Mouse (Mus musculus) forebrain, embryonic 11.5 days (tissue): ENCODE data around the gene Hapln1. TPM values are rescaled to one million over a fixed set of nuclear protein-coding genes. Genes with fewer than 3 reads are reported as not detected.
A peak's percentile ranks its signal among the peaks of the same experiment; 100 is the strongest.

ENCODE experiments used
- ATAC-seq: fragments of 200-750 bp; cut with Nextera tagmentation; replicated peaks from 2 replicates; pipeline ENCODE4 v1.8.0; 2017; ENCODE audit warnings: moderate TSS enrichment; ENCODE audit not compliant: low FRiP score
- DNase-seq: peaks from one replicate; pipeline ENCODE4 v3.0.0-alpha.2; 2017; ENCODE audit warnings: low spot score
- H3K27ac ChIP-seq: fragments of 300-500 bp; sonication (generic); 2 replicates; pipeline ENCODE4 v1.5.1; 2014; ENCODE audit warnings: low read depth, low read length
- H3K27me3 ChIP-seq: fragments of 300-500 bp; sonication (generic); 2 replicates; pipeline ENCODE4 v1.6.1; 2014; ENCODE audit warnings: mild to moderate bottlenecking, low read length, mixed read lengths; ENCODE audit not compliant: control insufficient read depth, insufficient read depth
- H3K36me3 ChIP-seq: fragments of 300-500 bp; sonication (generic); 2 replicates; pipeline ENCODE4 v1.6.1; 2014; ENCODE audit warnings: mild to moderate bottlenecking, low read length, moderate library complexity, mixed read lengths; ENCODE audit not compliant: control insufficient read depth, insufficient read depth
- H3K4me1 ChIP-seq: fragments of 300-500 bp; sonication (generic); replicated peaks from 2 replicates; pipeline ENCODE4 v1.6.1; 2014; ENCODE audit warnings: low read length, mixed read lengths; ENCODE audit not compliant: control insufficient read depth, insufficient read depth
- H3K4me2 ChIP-seq: fragments of 300-500 bp; sonication (generic); 2 replicates; pipeline ENCODE4 v1.6.1; 2014; ENCODE audit warnings: low read depth, mild to moderate bottlenecking, low read length, moderate library complexity, mixed read lengths; ENCODE audit not compliant: severe bottlenecking
- H3K4me3 ChIP-seq: fragments of 300-500 bp; sonication (generic); 2 replicates; pipeline ENCODE4 v1.5.1; 2014; ENCODE audit warnings: low read depth, low read length
- H3K9ac ChIP-seq: fragments of 300-500 bp; sonication (generic); 2 replicates; pipeline ENCODE4 v1.6.1; 2014; ENCODE audit warnings: low read length
- H3K9me3 ChIP-seq: fragments of 300-500 bp; sonication (generic); 2 replicates; pipeline ENCODE4 v1.6.1; 2016; ENCODE audit warnings: low read length, mixed read lengths; ENCODE audit not compliant: control insufficient read depth
- WGBS: fragments of 180-500 bp; shearing (Covaris S2); extraction: QIAGEN DNeasy Blood & Tissue Kit; methylation state at CpG from one replicate; pipeline ENCODE4 v1.1.7; 2014; 5-methylcytosine and 5-hydroxymethylcytosine counted together
- polyA plus RNA-seq: library from polyadenylated mRNA; unstranded; fragments of >200 nt; fragmentation: Nextera tagmentation; extraction: Ambion mirVana; gene quantifications from 2 replicates; pipeline ENCODE4 v1.2.1, GENCODE M21; 2014

Hapln1 gene
- polyA plus RNA-seq, 1 experiment from 2014 or later: 18.6 TPM

- 87% methylated on average over 3 of the region's 3 CpGs for WGBS
- no peak overlapping the region for H3K4me2 ChIP-seq
- no peaks in the 10 kb centered on the region for H3K27me3 ChIP-seq
- H3K9ac ChIP-seq: no peak overlapping the region
- H3K4me3 ChIP-seq: no peak overlapping the region
- no peaks in the 10 kb centered on the region for H3K9me3 ChIP-seq
- ATAC-seq (no peak), DNase-seq (no peak)
- no peaks in the 10 kb centered on the region for H3K4me1 ChIP-seq
- H3K36me3 ChIP-seq: no peaks in the 10 kb centered on the region
- no peak overlapping the region for H3K27ac ChIP-seq
Measured at GRCm38 (mm10) chr13:89619064-89619463, 79.5 kb downstream of the Hapln1 start.

GRCm38 (mm10) chr13:89634137-89634683, 94.6 kb downstream of the Hapln1 start:
- Histone ChIP-seq H3K36me3 (no peaks in the 10 kb centered on the region), H3K4me1 (no peaks in the 10 kb centered on the region), H3K27me3 (no peaks in the 10 kb centered on the region), H3K4me2 (no peak overlapping the region), H3K9ac (no peak overlapping the region), H3K9me3 (no peaks in the 10 kb centered on the region), H3K4me3 (no peak overlapping the region), H3K27ac (no peak overlapping the region)
- peak; percentile 86 for ATAC-seq
- WGBS: 30% methylated on average over 4 of the region's 4 CpGs
- DNase-seq: no peak

GRCm38 (mm10) chr13:89637012-89637411, 97.4 kb downstream of the Hapln1 start:
- no peak overlapping the region for H3K27ac ChIP-seq
- no peak for ATAC-seq
- H3K36me3 ChIP-seq: no peaks in the 10 kb centered on the region
- H3K9ac ChIP-seq: no peak overlapping the region
- H3K4me1 ChIP-seq: no peaks in the 10 kb centered on the region
- no peak overlapping the region for H3K4me2 ChIP-seq
- H3K9me3 ChIP-seq: no peaks in the 10 kb centered on the region
- DNase-seq: no peak
- WGBS: 86% methylated on average over 3 of the region's 3 CpGs
- H3K27me3 ChIP-seq: no peaks in the 10 kb centered on the region
- H3K4me3 ChIP-seq: no peak overlapping the region

GRCm38 (mm10) chr13:89645589-89645988, 106.0 kb downstream of the Hapln1 start:
- H3K4me2 ChIP-seq: no peak overlapping the region
- no peak overlapping the region for H3K9ac ChIP-seq
- H3K27ac ChIP-seq: no peak overlapping the region
- H3K9me3 ChIP-seq: no peaks in the 10 kb centered on the region
- H3K4me1 ChIP-seq: no peaks in the 10 kb centered on the region
- H3K4me3 ChIP-seq: no peak overlapping the region
- H3K36me3 ChIP-seq: no peaks in the 10 kb centered on the region
- no peak for ATAC-seq
- H3K27me3 ChIP-seq: no peaks in the 10 kb centered on the region
- DNase-seq: no peak
- 86% methylated on average over 2 of the region's 2 CpGs for WGBS

- Histone ChIP-seq H3K4me3 (no peak overlapping the region), H3K4me2 (no peak overlapping the region), H3K9ac (no peak overlapping the region), H3K4me1 (no peaks in the 10 kb centered on the region), H3K9me3 (no peaks in the 10 kb centered on the region), H3K27me3 (no peaks in the 10 kb centered on the region), H3K27ac (no peak overlapping the region), H3K36me3 (no peaks in the 10 kb centered on the region)
- no peak for DNase-seq
- 76% methylated on average over 1 of the region's 1 CpGs for WGBS
- no peak for ATAC-seq
Measured at GRCm38 (mm10) chr13:89652773-89653172, 113.2 kb downstream of the Hapln1 start.

- Histone ChIP-seq H3K27ac (no peak overlapping the region), H3K4me1 (no peaks in the 10 kb centered on the region), H3K36me3 (no peaks in the 10 kb centered on the region), H3K27me3 (no peaks in the 10 kb centered on the region), H3K4me2 (no peak overlapping the region), H3K9me3 (no peaks in the 10 kb centered on the region), H3K9ac (no peak overlapping the region), H3K4me3 (no peak overlapping the region)
- DNase-seq (no peak), ATAC-seq (no peak)
- 90% methylated on average over 2 of the region's 2 CpGs for WGBS
Measured at GRCm38 (mm10) chr13:89653279-89653678, 113.7 kb downstream of the Hapln1 start.

- Histone ChIP-seq H3K36me3 (no peaks in the 10 kb centered on the region), H3K9ac (no peak overlapping the region), H3K4me1 (no peaks in the 10 kb centered on the region), H3K27me3 (no peaks in the 10 kb centered on the region), H3K4me3 (no peak overlapping the region), H3K4me2 (no peak overlapping the region), H3K27ac (no peak overlapping the region), H3K9me3 (no peaks in the 10 kb centered on the region)
- ATAC-seq (no peak), DNase-seq (no peak)
- 96% methylated on average over 11 of the region's 11 CpGs for WGBS
Measured at GRCm38 (mm10) chr13:89657046-89657445, 117.5 kb downstream of the Hapln1 start.

Other genes starting within 250 kb of the Hapln1 start
- gene Vcan, start 202.7 kb downstream of the Hapln1 start, polyA plus RNA-seq: 59.5 and 61.9 TPM in 2 replicates